Mouse (Mus musculus) hindbrain, postnatal 0 days (tissue): ENCODE data around the gene Phf13. TPM values are rescaled to one million over a fixed set of nuclear protein-coding genes. Genes with fewer than 3 reads are reported as not detected.

Source experiments
- ATAC-seq: fragments of 200-750 bp; cut with Nextera tagmentation; 2 replicates; pipeline ENCODE4 v1.8.0; 2017; ENCODE audit warnings: mild to moderate bottlenecking, moderate TSS enrichment, moderate library complexity
- DNase-seq: peaks from one replicate; pipeline ENCODE4 v3.0.0-alpha.2; 2015; ENCODE audit warnings: low spot score
- H3K27ac ChIP-seq: fragments of 300-500 bp; sonication (generic); 2 replicates; pipeline ENCODE4 v1.5.1; 2014; ENCODE audit warnings: mild to moderate bottlenecking
- H3K27me3 ChIP-seq: fragments of 300-500 bp; sonication (generic); 2 replicates; pipeline ENCODE4 v1.6.1; 2014; ENCODE audit warnings: low read length, mixed read lengths; ENCODE audit not compliant: insufficient read depth
- H3K36me3 ChIP-seq: fragments of 300-500 bp; sonication (generic); 2 replicates; pipeline ENCODE4 v1.6.1; 2014; ENCODE audit warnings: low read length, mixed read lengths; ENCODE audit not compliant: insufficient read depth
- H3K4me1 ChIP-seq: fragments of 300-500 bp; sonication (generic); 2 replicates; pipeline ENCODE4 v1.6.1; 2014; ENCODE audit warnings: antibody characterized with exemption, low read length, mixed read lengths; ENCODE audit not compliant: insufficient read depth
- H3K4me2 ChIP-seq: fragments of 300-500 bp; sonication (generic); 2 replicates; pipeline ENCODE4 v1.6.1; 2014; ENCODE audit warnings: low read depth, mild to moderate bottlenecking, low read length, moderate library complexity, mixed read lengths
- H3K4me3 ChIP-seq: fragments of 300-500 bp; sonication (generic); 2 replicates; pipeline ENCODE4 v1.5.1; 2014; ENCODE audit warnings: low read length
- H3K9ac ChIP-seq: fragments of 300-500 bp; sonication (generic); replicated peaks from 2 replicates; pipeline ENCODE4 v1.6.1; 2014; ENCODE audit warnings: mild to moderate bottlenecking, low read length, moderate library complexity, mixed read lengths
- H3K9me3 ChIP-seq: fragments of 300-500 bp; sonication (generic); 2 replicates; pipeline ENCODE4 v1.6.1; 2016; ENCODE audit warnings: low read length, mixed read lengths
- CTCF ChIP-seq: IDR thresholded peaks from 2 replicates; pipeline ENCODE4 v1.5.1; 2016; ENCODE audit warnings: antibody characterized with exemption, control low read depth, low read depth
- WGBS: fragments of 180-500 bp; shearing (Covaris S2); extraction: QIAGEN DNeasy Blood & Tissue Kit; methylation state at CpG from one replicate; pipeline ENCODE4 v1.1.7; 2014; 5-methylcytosine and 5-hydroxymethylcytosine counted together
- polyA plus RNA-seq: library from polyadenylated mRNA; unstranded; fragments of >200 nt; fragmentation: Nextera tagmentation; extraction: Ambion mirVana; gene quantifications from 2 replicates; pipeline ENCODE4 v1.2.1, GENCODE M21; 2015
- total RNA-seq: library from RNA; depleted of rRNA; stranded (reverse); fragments of >200 nt; gene quantifications from 2 replicates; pipeline ENCODE4 v1.2.3, GENCODE M21; 2014; rRNA removed

Gene Phf13
- total and polyA plus RNA-seq, 2 experiments from 2014 or later, result 14.6 to 20.8 TPM

GRCm38 (mm10) chr4:151953209-151953608 is 42.8 kb downstream of the Phf13 start:
- Histone ChIP-seq H3K9me3 (no peaks in the 10 kb centered on the region), H3K9ac (no peak overlapping the region), H3K27me3 (no peaks in the 10 kb centered on the region), H3K27ac (no peak overlapping the region), H3K4me3 (no peak overlapping the region), H3K4me1 (no peaks in the 10 kb centered on the region), H3K4me2 (no peak overlapping the region), H3K36me3 (peaks cover 37% of the 10 kb centered on the region)
- no peak for ATAC-seq
- no peak for DNase-seq
- 84% methylated on average over 6 of the region's 6 CpGs for WGBS
- TF ChIP-seq CTCF, result no peak

GRCm38 (mm10) chr4:151948497-151949471 is 47.3 kb downstream of the Phf13 start:
- no peaks in the 10 kb centered on the region for H3K9me3 ChIP-seq
- H3K27me3 ChIP-seq, result no peaks in the 10 kb centered on the region
- ATAC-seq (peak; percentile 43; the same call in 1 of the 2 replicates), DNase-seq (no peak)
- H3K4me2 ChIP-seq, result no peak overlapping the region
- no peak overlapping the region for H3K4me3 ChIP-seq
- 86% methylated on average over 14 of the region's 14 CpGs for WGBS
- no peak overlapping the region for H3K27ac ChIP-seq
- H3K9ac ChIP-seq, result no peak overlapping the region
- no peak for TF ChIP-seq CTCF
- H3K36me3 ChIP-seq, result peaks cover 14% of the 10 kb centered on the region
- H3K4me1 ChIP-seq, result no peaks in the 10 kb centered on the region

- Histone ChIP-seq H3K9ac (no peak overlapping the region), H3K4me2 (no peak overlapping the region), H3K27ac (no peak overlapping the region), H3K4me1 (no peaks in the 10 kb centered on the region), H3K4me3 (no peak overlapping the region), H3K36me3 (no peaks in the 10 kb centered on the region; the same call in 1 of the 2 replicates), H3K27me3 (no peaks in the 10 kb centered on the region), H3K9me3 (no peaks in the 10 kb centered on the region)
- 89% methylated on average over 11 of the region's 11 CpGs for WGBS
- no peak for TF ChIP-seq CTCF
- no peak for DNase-seq
- ATAC-seq, result no peak
Measured at GRCm38 (mm10) chr4:151946211-151946610, 49.8 kb downstream of the Phf13 start.

Other genes starting within 250 kb of the Phf13 start
- gene Camta1, start 134.4 kb downstream of the Phf13 start, total RNA-seq, result 127 and 179 TPM in 2 replicates
- 133 and 145 TPM in 2 replicates for gene Camta1, start 134.4 kb downstream of the Phf13 start, polyA plus RNA-seq
- 94.5 and 108 TPM in 2 replicates for gene Dnajc11, start 62.6 kb downstream of the Phf13 start, total RNA-seq
- 64.1 and 65.6 TPM in 2 replicates for gene Dnajc11, start 62.6 kb downstream of the Phf13 start, polyA plus RNA-seq
- 12.1 and 14.9 TPM in 2 replicates for gene Thap3, start 7.3 kb downstream of the Phf13 start, total RNA-seq
- 42.1 and 47.3 TPM in 2 replicates for gene Thap3, start 7.3 kb downstream of the Phf13 start, polyA plus RNA-seq
- gene Klhl21, start 12.5 kb upstream of the Phf13 start, total RNA-seq, result 12.3 and 14.0 TPM in 2 replicates
- gene Klhl21, start 12.5 kb upstream of the Phf13 start, polyA plus RNA-seq, result 4.5 and 4.8 TPM in 2 replicates
- gene Zbtb48, start 31.4 kb upstream of the Phf13 start, total RNA-seq, result 7.0 and 8.6 TPM in 2 replicates
- 10.7 and 16.2 TPM in 2 replicates for gene Zbtb48, start 31.4 kb upstream of the Phf13 start, polyA plus RNA-seq
- gene Tas1r1, start 42.3 kb upstream of the Phf13 start, total RNA-seq, result 0.42 and 0.93 TPM in 2 replicates
- gene Tas1r1, start 42.3 kb upstream of the Phf13 start, polyA plus RNA-seq, result 1.7 TPM in 2 replicates
- 33.0 and 39.4 TPM in 2 replicates for gene Nol9, start 43.1 kb upstream of the Phf13 start, total RNA-seq
- 17.1 and 17.9 TPM in 2 replicates for gene Nol9, start 43.1 kb upstream of the Phf13 start, polyA plus RNA-seq
- 20.7 and 21.0 TPM in 2 replicates for gene Plekhg5, start 76.2 kb upstream of the Phf13 start, total RNA-seq
- gene Plekhg5, start 76.2 kb upstream of the Phf13 start, polyA plus RNA-seq, result 13.1 and 13.3 TPM in 2 replicates
- gene Tnfrsf25, start 119.7 kb upstream of the Phf13 start, total RNA-seq, result 0.22 and 1.6 TPM in 2 replicates
- gene Tnfrsf25, start 119.7 kb upstream of the Phf13 start, polyA plus RNA-seq, result 0.48 and 0.62 TPM in 2 replicates
- 0.47 and 1.4 TPM in 2 replicates for gene Espn, start 156.1 kb upstream of the Phf13 start, total RNA-seq
- 0.71 and 0.79 TPM in 2 replicates for gene Espn, start 156.1 kb upstream of the Phf13 start, polyA plus RNA-seq
- gene Hes2, start 162.6 kb upstream of the Phf13 start, total RNA-seq, result not detected in 2 replicates
- gene Hes2, start 162.6 kb upstream of the Phf13 start, polyA plus RNA-seq, result not detected in 2 replicates
- 249 and 259 TPM in 2 replicates for gene Acot7, start 181.9 kb upstream of the Phf13 start, total RNA-seq
- gene Acot7, start 181.9 kb upstream of the Phf13 start, polyA plus RNA-seq, result 455 and 488 TPM in 2 replicates